Mouse (Mus musculus) erythroblast, embryonic 14.5 days (primary cell): ENCODE measurements around the gene Tcte2.

ENCODE experiments used
- GATA1 ChIP-seq: IDR thresholded peaks from 2 replicates; pipeline ENCODE4 v1.6.1; 2012; ENCODE audit warnings: low read length, inconsistent platforms, mixed read lengths
- TAL1 ChIP-seq: IDR thresholded peaks from 3 replicates; pipeline ENCODE4 v1.6.1; 2012; ENCODE audit warnings: low read length, inconsistent platforms, mixed read lengths

DNA sequence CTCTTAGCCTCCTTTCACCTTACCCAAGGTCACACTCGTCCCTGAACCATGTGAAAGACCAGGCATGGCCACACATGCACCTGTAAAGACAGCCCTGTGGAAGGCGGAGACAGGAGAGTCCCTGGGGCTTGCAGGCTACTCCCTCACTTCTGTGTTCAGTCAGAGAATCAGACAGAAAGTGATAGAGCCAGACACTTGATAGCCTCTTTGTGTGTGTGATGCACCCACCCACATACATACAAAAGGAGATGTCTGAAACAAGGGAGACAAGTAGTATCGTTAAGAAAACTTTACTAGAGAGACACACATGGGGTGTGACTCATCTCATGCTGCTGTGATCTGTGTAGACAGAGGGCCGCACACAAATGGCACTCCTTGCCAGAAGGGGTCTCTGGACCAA is 81.3 kb downstream of the Tcte2 start:
- TF ChIP-seq GATA1 (no peak), TAL1 (0 out of 3 replicates have a peak, but pooled peaks have one; percentile 3)
